Mouse (Mus musculus) embryonic facial prominence, embryonic 11.5 days (tissue): ENCODE data around the gene Tmem59. TPM values are rescaled to one million over a fixed set of nuclear protein-coding genes. Genes with fewer than 3 reads are reported as not detected.

Experiments used
- ATAC-seq: fragments of 200-750 bp; cut with Nextera tagmentation; replicated peaks from 2 replicates; pipeline ENCODE4 v1.8.0; 2017; ENCODE audit warnings: low read depth; ENCODE audit not compliant: insufficient number of reproducible peaks, low FRiP score, low TSS enrichment
- DNase-seq: peaks from one replicate; pipeline ENCODE4 v3.0.0-alpha.2; 2015; ENCODE audit warnings: low spot score
- H3K27ac ChIP-seq: fragments of 300-500 bp; sonication (generic); replicated peaks from 2 replicates; pipeline ENCODE4 v1.5.1; 2014; ENCODE audit warnings: mild to moderate bottlenecking, low read depth, low read length, control low read depth
- H3K27me3 ChIP-seq: fragments of 300-500 bp; sonication (generic); 2 replicates; pipeline ENCODE4 v1.6.1; 2014; ENCODE audit warnings: mild to moderate bottlenecking, low read length, moderate library complexity, mixed read lengths; ENCODE audit not compliant: control insufficient read depth, insufficient read depth
- H3K36me3 ChIP-seq: fragments of 300-500 bp; sonication (generic); replicated peaks from 2 replicates; pipeline ENCODE4 v1.6.1; 2014; ENCODE audit warnings: low read depth, mild to moderate bottlenecking, low read length, moderate library complexity, mixed read lengths; ENCODE audit not compliant: control insufficient read depth, insufficient read depth
- H3K4me1 ChIP-seq: fragments of 300-500 bp; sonication (generic); 2 replicates; pipeline ENCODE4 v1.6.1; 2014; ENCODE audit warnings: low read length, mixed read lengths; ENCODE audit not compliant: control insufficient read depth, insufficient read depth
- H3K4me2 ChIP-seq: fragments of 300-500 bp; sonication (generic); 2 replicates; pipeline ENCODE4 v1.6.1; 2014; ENCODE audit warnings: low read depth, mild to moderate bottlenecking, control low read depth, low read length, moderate library complexity
- H3K4me3 ChIP-seq: fragments of 300-500 bp; sonication (generic); 2 replicates; pipeline ENCODE4 v1.5.1; 2014; ENCODE audit warnings: low read depth, low read length, control low read depth
- H3K9ac ChIP-seq: fragments of 300-500 bp; sonication (generic); replicated peaks from 2 replicates; pipeline ENCODE4 v1.6.1; 2014; ENCODE audit warnings: mild to moderate bottlenecking, control low read depth, low read length
- H3K9me3 ChIP-seq: fragments of 300-500 bp; sonication (generic); replicated peaks from 2 replicates; pipeline ENCODE4 v1.6.1; 2016; ENCODE audit warnings: mild to moderate bottlenecking, low read length, inconsistent platforms, mixed read lengths; ENCODE audit not compliant: control insufficient read depth
- WGBS: fragments of 180-500 bp; shearing (Covaris S2); extraction: QIAGEN DNeasy Blood & Tissue Kit; methylation state at CpG from one replicate; pipeline ENCODE4 v1.1.7; 2014; 5-methylcytosine and 5-hydroxymethylcytosine counted together
- polyA plus RNA-seq: library from polyadenylated mRNA; unstranded; fragments of >200 nt; fragmentation: Nextera tagmentation; extraction: Ambion mirVana; gene quantifications from 2 replicates; pipeline ENCODE4 v1.2.1, GENCODE M21; 2014

Tmem59 gene
- polyA plus RNA-seq: 370 and 373 TPM in 2 replicates

GRCm38 (mm10) chr4:107178182-107178829 is at the start of gene Tmem59:
Gene Tmem59 (plus strand): TSS chr4:107178399.
- H3K4me1 ChIP-seq: no peaks in the 10 kb centered on the region
- peak; percentile 91 for ATAC-seq
- no peaks in the 10 kb centered on the region; the same call in 1 of the 2 replicates for H3K36me3 ChIP-seq
- no peaks in the 10 kb centered on the region for H3K27me3 ChIP-seq
- H3K27ac ChIP-seq: peak within 1 kb of the TSS; percentile 95
- H3K9me3 ChIP-seq: no peaks in the 10 kb centered on the region
- WGBS: under 1% methylated on average over 46 of the region's 49 CpGs
- H3K4me2 ChIP-seq: peak within 1 kb of the TSS; percentile 58
- DNase-seq: peak; percentile 95
- H3K4me3 ChIP-seq: peak within 1 kb of the TSS; percentile 98
- peak within 1 kb of the TSS; percentile 82 for H3K9ac ChIP-seq

GRCm38 (mm10) chr4:107129373-107129772 is 48.8 kb upstream of the Tmem59 start:
- Histone ChIP-seq H3K27me3 (no peaks in the 10 kb centered on the region), H3K27ac (no peak overlapping the region), H3K36me3 (no peaks in the 10 kb centered on the region), H3K4me3 (no peak overlapping the region), H3K4me2 (no peak overlapping the region), H3K9ac (no peak overlapping the region), H3K4me1 (peaks cover 3% of the 10 kb centered on the region; the same call in 1 of the 2 replicates), H3K9me3 (no peaks in the 10 kb centered on the region)
- DNase-seq: no peak
- WGBS: 77% methylated on average over 8 of the region's 8 CpGs
- ATAC-seq: no peak

- Histone ChIP-seq H3K36me3 (no peaks in the 10 kb centered on the region), H3K4me1 (peaks cover 6% of the 10 kb centered on the region; the same call in 1 of the 2 replicates), H3K9me3 (no peaks in the 10 kb centered on the region), H3K9ac (peak overlapping the region; percentile 18; the same call in 1 of the 2 replicates), H3K4me3 (no peak overlapping the region), H3K4me2 (no peak overlapping the region), H3K27me3 (no peaks in the 10 kb centered on the region), H3K27ac (no peak overlapping the region)
- DNase-seq: no peak
- 21% methylated on average over 9 of the region's 9 CpGs for WGBS
- 0 out of 2 replicates have a peak, but pooled peaks have one; percentile 21 for ATAC-seq
Observed at GRCm38 (mm10) chr4:107130534-107130933, 47.7 kb upstream of the Tmem59 start.

- 81% methylated on average over 3 of the region's 3 CpGs for WGBS
- Histone ChIP-seq H3K4me2 (no peak overlapping the region), H3K27me3 (no peaks in the 10 kb centered on the region), H3K4me3 (no peak overlapping the region), H3K9ac (no peak overlapping the region), H3K9me3 (no peaks in the 10 kb centered on the region), H3K4me1 (peaks cover 13% of the 10 kb centered on the region), H3K36me3 (no peaks in the 10 kb centered on the region), H3K27ac (no peak overlapping the region)
- no peak for ATAC-seq
- no peak for DNase-seq
Observed at GRCm38 (mm10) chr4:107134891-107135290, 43.3 kb upstream of the Tmem59 start.

- DNase-seq: no peak
- no peak for ATAC-seq
- 74% methylated on average over 5 of the region's 5 CpGs for WGBS
- Histone ChIP-seq H3K4me3 (no peak overlapping the region), H3K9me3 (no peaks in the 10 kb centered on the region), H3K36me3 (no peaks in the 10 kb centered on the region), H3K9ac (no peak overlapping the region; the same call in 1 of the 2 replicates), H3K4me2 (no peak overlapping the region), H3K27ac (no peak overlapping the region), H3K27me3 (no peaks in the 10 kb centered on the region), H3K4me1 (peaks cover 15% of the 10 kb centered on the region)
Observed at GRCm38 (mm10) chr4:107135663-107136062, 42.5 kb upstream of the Tmem59 start.

- H3K4me1 ChIP-seq: peaks cover 13% of the 10 kb centered on the region; the same call in 1 of the 2 replicates
- DNase-seq (no peak), ATAC-seq (no peak)
- H3K9ac ChIP-seq: no peak overlapping the region
- H3K27me3 ChIP-seq: no peaks in the 10 kb centered on the region
- WGBS: 32% methylated on average over 3 of the region's 3 CpGs
- no peak overlapping the region for H3K27ac ChIP-seq
- H3K36me3 ChIP-seq: no peaks in the 10 kb centered on the region
- no peak overlapping the region for H3K4me3 ChIP-seq
- H3K9me3 ChIP-seq: no peaks in the 10 kb centered on the region
- no peak overlapping the region for H3K4me2 ChIP-seq
Observed at GRCm38 (mm10) chr4:107136531-107136930, 41.7 kb upstream of the Tmem59 start.

GRCm38 (mm10) chr4:107138948-107139835 is 39.0 kb upstream of the Tmem59 start:
- ATAC-seq (no peak), DNase-seq (no peak)
- Histone ChIP-seq H3K27ac (0 out of 2 replicates have a peak overlapping the region, but pooled peaks have one; percentile 16), H3K27me3 (no peaks in the 10 kb centered on the region), H3K4me3 (no peak overlapping the region), H3K36me3 (no peaks in the 10 kb centered on the region), H3K4me1 (peaks cover 13% of the 10 kb centered on the region; the same call in 1 of the 2 replicates), H3K4me2 (no peak overlapping the region), H3K9me3 (no peaks in the 10 kb centered on the region), H3K9ac (no peak overlapping the region)
- WGBS: 29% methylated on average over 37 of the region's 37 CpGs
